Mouse (Mus musculus): Measurements from ENCODE around the gene Pxylp1.
A peak's percentile ranks its signal among the peaks of the same experiment; 100 is the strongest.

The Pxylp1 gene

GRCm38 (mm10) chr9:96859027-96859426 lies 33.4 kb downstream of the Pxylp1 start:
- DNase-seq (ENCODE audit: low spot score): no peak

DNA sequence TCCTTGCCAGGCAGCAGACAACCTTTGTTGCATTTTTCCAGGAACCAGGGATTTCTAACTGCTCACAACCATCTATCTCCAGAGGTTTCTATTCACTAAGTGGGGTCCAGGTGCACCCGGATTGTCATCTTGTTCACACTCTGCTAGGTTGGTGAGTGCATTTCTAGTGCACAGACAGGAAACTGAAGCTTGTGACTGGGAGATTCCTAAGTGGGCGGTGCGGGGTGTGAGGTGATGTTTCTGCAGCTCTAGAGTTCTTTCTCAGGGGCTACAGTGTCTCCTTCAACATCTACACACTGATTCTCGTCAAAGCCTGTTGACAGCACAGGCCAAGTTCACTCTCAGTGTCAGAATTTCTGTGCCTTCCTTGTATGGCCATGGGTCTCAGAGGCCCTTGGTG lies 34.6 kb downstream of the Pxylp1 start:
- DNase-seq (ENCODE audit: low spot score): no peak

- no peak for DNase-seq (ENCODE audit: low spot score)
Observed at GRCm38 (mm10) chr9:96853300-96854186, 38.9 kb downstream of the Pxylp1 start.

- DNase-seq (ENCODE audit: low spot score): no peak
Observed at GRCm38 (mm10) chr9:96851634-96852033, 40.8 kb downstream of the Pxylp1 start.

GRCm38 (mm10) chr9:96851036-96851435 lies 41.4 kb downstream of the Pxylp1 start:
- DNase-seq (ENCODE audit: low spot score): no peak

DNA sequence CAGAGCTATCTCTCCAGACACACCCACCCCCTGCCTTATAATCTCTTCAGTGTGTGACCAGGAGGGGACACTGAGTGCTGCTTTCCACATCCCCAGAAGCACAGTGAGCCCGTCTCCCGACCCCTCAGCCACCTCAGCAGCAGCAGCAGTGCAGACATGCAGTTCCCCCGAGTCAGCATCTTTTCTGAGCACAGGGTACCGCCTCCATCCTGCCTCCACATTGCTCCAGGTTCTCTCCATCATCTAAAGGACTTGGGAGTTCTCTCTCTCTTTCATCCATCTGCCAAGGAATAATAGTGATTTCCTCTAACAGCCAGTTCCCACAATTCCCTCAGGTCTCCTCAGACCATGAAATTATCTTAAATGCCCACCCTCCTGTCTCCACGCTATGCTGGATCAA lies 43.5 kb downstream of the Pxylp1 start:
- DNase-seq (ENCODE audit: low spot score): no peak

DNA sequence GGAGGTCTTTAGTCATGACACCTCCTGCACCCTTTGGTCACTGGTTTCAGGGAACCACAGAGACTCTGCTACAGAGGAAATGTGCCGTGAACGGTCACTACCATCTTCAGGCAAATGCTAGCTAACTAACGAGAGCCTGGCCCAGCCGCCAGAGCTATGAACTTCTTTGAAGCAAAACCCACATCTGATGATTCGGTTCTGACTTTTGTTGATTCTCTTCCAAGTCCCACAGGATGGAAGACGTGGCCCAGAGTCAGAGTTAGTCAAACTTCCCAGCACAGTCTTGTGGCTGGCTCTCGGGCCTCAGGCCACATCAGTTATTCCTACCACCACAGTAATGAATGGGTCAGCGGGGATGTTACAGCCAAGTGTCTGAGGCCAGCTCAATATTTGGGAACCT lies 46.1 kb downstream of the Pxylp1 start:
- DNase-seq (ENCODE audit: low spot score): no peak

DNA sequence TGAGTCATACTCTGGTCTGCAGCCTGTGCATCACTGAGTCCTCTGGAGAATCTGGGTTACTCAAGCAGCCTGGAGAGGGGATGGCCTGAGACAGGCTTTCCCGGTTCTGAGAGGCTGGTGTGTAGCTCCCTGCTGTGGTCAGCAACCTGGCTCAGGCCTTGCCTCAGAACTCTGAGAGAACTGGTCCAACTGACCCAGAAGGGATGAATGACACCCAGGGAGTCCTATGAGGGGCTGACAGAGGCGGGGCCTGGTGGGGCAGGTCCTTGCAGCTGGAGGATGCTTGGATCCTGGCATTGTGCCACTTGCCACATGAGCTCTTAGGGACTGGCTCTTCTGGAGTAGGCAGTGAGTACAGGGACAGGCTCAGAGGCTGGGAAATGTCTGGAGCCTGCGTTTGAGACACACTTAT lies 47.7 kb downstream of the Pxylp1 start:
- DNase-seq (ENCODE audit: low spot score): peak; percentile 63

GRCm38 (mm10) chr9:96839376-96839775 lies 53.1 kb downstream of the Pxylp1 start:
- no peak for DNase-seq (ENCODE audit: low spot score)

DNA sequence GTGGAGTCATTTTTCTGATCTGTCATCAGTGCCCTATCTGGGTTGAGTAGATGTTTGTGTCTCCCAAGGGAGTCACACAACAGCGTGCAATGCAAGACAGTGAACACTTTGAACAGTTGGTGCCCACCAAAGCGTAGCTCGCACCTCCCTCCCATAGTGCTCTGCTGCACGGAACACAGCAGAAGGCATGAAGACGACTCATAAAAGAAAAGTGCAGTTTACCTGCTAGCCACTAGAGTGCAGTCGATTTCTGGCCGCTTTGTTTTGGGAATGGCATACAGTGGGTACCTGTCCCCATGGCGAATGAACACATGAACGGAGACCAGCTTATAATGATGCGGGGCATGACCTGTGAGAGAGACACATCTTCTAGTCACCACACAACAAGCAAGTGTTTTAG lies 53.6 kb downstream of the Pxylp1 start:
- DNase-seq (ENCODE audit: low spot score): no peak

- no peak for DNase-seq (ENCODE audit: low spot score)
Observed at GRCm38 (mm10) chr9:96837781-96838420, 54.6 kb downstream of the Pxylp1 start.

DNA sequence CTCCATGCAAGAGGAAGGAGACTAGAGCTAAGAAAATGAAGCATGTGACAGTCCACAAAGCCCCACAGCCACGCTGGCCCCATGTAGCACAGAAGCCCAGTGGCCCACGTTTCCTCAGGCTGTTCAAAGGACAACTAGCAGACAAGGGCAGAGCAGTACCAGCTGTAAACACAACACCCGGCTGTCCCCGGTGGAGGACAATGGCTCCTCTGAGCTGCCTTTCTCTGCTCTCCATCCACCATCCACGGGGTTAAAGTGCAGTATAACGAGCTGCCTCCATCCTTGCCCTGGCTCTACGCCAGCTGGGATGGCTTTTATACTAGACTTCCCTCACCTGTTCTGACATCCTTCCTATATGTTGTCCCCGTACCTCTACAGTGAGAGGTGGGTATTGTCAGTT lies 55.5 kb downstream of the Pxylp1 start:
- DNase-seq (ENCODE audit: low spot score): no peak

- DNase-seq (ENCODE audit: low spot score): no peak
Observed at GRCm38 (mm10) chr9:96835374-96835921, 57.0 kb downstream of the Pxylp1 start.

DNA sequence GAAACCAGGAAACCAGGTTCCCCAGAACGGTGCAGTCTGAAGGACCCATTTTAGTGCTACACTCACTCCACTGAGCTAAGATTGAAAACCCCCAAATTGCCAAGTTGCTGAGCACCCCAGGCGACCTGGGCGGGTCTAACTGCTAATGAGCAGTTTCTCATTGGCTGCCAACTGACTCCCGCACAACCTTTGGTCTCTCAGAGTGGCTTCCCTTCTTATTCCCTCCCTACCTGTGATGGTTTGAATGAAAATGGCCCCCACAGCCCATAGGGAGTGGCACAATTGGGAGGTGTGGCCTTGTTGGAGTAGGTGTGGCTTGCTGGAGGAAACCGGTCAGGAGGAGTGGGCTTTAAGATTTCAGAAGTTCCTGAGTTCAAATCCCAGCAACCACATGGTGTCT lies 58.9 kb downstream of the Pxylp1 start:
- DNase-seq (ENCODE audit: low spot score): no peak

- no peak for DNase-seq (ENCODE audit: low spot score)
Observed at GRCm38 (mm10) chr9:96832516-96832915, 60.0 kb downstream of the Pxylp1 start.

DNA sequence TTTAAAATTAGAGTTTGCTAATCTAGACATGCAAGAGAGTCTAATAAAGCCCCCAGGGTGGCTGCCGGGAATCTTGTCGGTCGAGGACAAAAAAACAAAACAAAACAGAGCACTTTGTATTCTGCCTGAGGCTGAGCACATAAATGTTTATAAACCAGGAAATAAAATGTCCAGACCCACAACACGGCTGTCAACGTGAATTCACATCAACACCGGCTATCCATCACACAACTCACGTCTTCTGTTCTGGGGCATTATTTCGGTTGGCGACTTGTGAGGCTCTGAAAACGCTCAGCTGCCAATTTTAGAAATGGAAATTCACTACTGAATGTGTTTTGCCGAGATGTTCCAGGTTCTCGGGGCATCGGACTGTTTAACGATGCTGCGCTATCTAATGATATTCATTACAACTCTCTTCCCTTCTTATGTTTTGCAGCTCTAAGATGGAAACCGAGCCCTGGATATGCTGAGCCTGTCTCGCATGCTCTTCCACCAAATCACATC lies 61.6 kb downstream of the Pxylp1 start:
- DNase-seq (ENCODE audit: low spot score): no peak

GRCm38 (mm10) chr9:96829682-96830081 lies 62.8 kb downstream of the Pxylp1 start:
- no peak for DNase-seq (ENCODE audit: low spot score)

- DNase-seq (ENCODE audit: low spot score): no peak
Observed at GRCm38 (mm10) chr9:96828071-96828470, 64.4 kb downstream of the Pxylp1 start.

DNA sequence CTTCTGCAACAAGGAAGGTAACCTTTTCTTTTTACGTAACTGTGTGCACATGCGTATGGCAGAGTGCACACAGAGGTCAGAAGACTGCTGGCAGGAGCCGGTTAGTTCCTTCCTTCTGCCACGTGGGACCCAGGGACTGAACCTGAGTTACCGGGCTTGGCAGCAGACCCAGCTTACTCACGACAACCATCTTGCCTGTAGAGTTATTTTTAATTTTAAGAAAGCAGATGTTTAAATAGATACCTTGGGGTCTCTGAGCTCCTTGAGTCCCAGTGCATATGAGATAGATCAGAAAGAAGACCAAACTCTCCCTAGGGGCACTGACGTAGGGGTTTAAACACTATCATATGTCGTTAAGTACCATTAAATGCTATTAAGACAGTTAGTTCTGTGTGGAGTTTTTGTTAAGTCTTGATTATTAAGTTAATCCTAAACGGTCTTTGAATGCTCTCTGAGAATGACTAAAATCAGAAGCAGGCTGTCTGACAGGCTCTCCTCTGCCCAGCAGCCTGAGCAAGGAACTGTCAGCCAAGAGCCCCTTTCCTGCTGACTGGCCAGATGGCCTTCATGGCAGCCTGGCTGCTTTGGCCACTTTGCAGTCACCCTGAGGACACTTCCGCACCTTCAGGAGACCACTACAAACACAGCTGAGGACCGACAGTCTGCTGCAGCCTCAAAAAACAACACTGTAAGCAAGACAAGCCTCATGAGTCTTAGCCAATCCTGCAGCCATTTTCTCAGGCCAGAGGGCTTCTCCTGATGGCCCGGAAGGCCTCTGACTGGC lies 65.3 kb downstream of the Pxylp1 start:
- DNase-seq (ENCODE audit: low spot score): no peak

GRCm38 (mm10) chr9:96824857-96825256 lies 67.6 kb downstream of the Pxylp1 start:
- DNase-seq (ENCODE audit: low spot score): no peak

GRCm38 (mm10) chr9:96824026-96824425 lies 68.4 kb downstream of the Pxylp1 start:
- DNase-seq (ENCODE audit: low spot score): no peak

DNA sequence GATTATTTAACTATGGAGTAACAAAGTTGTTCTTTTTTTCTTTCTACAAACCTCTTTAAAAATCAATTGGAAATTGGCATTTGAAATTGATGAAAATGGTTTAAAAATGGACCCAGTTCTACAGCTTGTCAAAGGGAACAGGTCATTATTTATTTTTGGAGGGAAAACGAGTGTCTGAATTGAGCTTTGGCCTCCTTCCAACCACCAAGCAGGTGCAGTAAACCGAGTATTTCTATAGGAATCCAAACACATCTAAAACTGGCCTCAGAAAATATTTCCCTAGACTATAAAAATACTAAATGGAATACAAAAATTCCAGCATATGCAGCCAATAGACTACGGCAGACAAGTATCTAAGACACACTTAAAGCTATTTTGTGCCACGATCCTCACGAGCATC lies 68.9 kb downstream of the Pxylp1 start:
- DNase-seq (ENCODE audit: low spot score): no peak

Data from left cerebral cortex, adult 11 months (tissue).